Mouse (Mus musculus): Measurements from ENCODE around the gene Zswim3.
"Not testable (repeated sequence)": the region's sequence is repeated elsewhere in the genome, so short reads cannot be mapped to it uniquely, and the experiment has no call there.

DNA sequence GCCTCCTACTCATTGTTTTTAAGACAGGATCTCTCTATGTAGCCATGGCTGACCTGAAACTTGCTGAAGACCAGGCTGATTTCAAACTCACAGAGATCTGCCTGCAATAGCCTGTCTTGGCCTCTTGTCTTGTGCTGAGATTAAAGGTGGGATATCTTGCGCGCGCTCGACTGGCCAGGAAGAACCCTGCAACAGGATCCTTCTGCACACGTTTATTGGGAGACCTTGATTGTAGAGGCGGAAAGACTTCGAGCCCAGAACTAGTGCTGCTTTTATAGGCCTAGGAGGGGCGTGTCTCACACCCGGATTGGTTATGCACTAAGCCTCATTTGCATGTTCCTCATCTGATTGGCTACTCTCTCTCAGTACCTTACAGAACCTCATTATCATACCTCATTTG is 58.5 kb downstream of the Zswim3 start:
- TF ChIP-seq POLR2A (IDR thresholded peaks at IDR 0.05; ENCODE audit: borderline replicate concordance, extremely low read depth, insufficient read depth, insufficient read length, poor library complexity, severe bottlenecking); CTCF (IDR thresholded peaks at IDR 0.05; ENCODE audit: borderline replicate concordance, extremely low read depth, insufficient read depth, insufficient read length): not testable (repeated sequence)

Data from brain, embryonic 14.5 days (tissue).